ENCODE assay signal across 1 mouse cellular context in the genomic region with DNA sequence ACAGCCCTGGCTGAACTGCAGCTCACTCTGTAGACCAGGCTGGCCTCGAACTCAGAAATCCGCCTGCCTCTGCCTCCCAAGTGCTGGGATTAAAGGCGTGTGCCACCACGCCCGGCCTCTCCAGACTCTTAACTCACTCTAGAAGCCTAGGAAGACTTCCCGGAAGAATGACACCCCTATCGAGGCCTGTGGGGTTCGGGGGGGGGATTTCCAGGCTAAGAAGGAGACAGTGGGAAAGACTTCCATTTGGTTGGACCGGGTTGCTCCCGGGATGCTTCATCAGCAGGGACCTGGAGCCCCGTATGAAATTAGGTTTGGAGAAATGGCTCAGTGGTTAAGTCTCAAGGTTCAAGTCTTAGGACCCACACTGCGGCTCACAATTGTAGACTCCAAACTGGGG.
TF ChIP-seq lines count a peak whose summit lies in the region.

No protein-coding gene starts in this region.

TF ChIP-seq in CH12.LX, 34 proteins besides CTCF, POLR2A, EP300 and RAD21 (continued from another document):
- TF ChIP-seq CHD1 (IDR thresholded peaks at IDR 0.05; ENCODE audit: low read depth, low read length) (no peak), JUND (conservative IDR thresholded peaks at IDR 0.05; ENCODE audit: low read depth, low read length) (no peak), HCFC1 (IDR thresholded peaks at IDR 0.05; ENCODE audit: low read depth, low read length) (no peak), GABPA (IDR thresholded peaks at IDR 0.05; ENCODE audit: insufficient replicate concordance, low read depth, low read length) (no peak), MYC (IDR thresholded peaks at IDR 0.05; ENCODE audit: low read depth, low read length) (no peak), POLR2AphosphoS2 (IDR thresholded peaks at IDR 0.05; ENCODE audit: low read depth, low read length) (no peak), ETS1 (conservative IDR thresholded peaks at IDR 0.05; ENCODE audit: low read depth, low read length) (no peak), TCF12 (IDR thresholded peaks at IDR 0.05; ENCODE audit: low read depth, low read length) (no peak), ZKSCAN1 (IDR thresholded peaks at IDR 0.05; ENCODE audit: borderline replicate concordance, low read depth, low read length) (no peak), SMC3 (IDR thresholded peaks at IDR 0.05; ENCODE audit: low read depth, low read length) (no peak), E2F4 (IDR thresholded peaks at IDR 0.05; ENCODE audit: insufficient replicate concordance, low read depth, low read length) (no peak), KAT2A (IDR thresholded peaks at IDR 0.05; ENCODE audit: insufficient replicate concordance, low read length) (no peak)
